9 mouse cellular contexts compared by ENCODE assay signal in the genomic region with DNA sequence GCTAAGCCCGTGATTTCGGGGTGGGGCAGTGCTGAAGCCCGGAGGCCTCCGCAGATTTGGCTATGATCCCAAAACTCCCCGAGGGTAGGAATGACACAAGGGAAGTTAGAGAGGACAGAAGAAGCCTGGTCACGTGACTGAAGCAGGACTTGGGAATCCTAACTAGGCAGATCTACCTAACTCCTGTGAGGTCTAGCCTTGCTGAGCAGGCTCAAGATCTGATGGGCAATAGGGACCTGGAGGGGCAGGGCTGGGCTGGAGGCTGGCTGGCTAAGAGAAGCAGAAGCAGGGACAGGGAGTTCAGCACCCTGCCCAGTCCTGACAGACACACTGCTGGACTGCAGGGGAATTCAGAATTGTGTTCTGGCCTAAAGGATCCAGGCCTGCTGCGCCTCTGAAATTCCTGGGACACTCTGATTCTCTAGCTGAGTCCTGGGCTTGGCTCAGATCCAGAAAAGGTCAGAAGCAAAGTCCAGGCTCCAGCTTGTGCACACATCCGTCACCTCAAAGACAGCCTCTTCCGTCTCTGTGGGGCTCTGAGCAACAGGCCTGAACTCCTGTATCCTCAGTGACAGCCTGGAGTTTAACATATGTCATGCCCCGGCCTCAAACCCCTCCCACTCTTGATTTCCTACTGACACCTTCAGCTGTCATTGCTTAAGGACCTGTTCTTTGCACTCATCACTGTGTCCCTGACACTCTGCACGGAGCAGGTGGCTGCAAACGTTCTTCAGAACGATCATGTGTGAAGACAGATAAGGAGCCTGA. TPM values are rescaled to one million over a fixed set of nuclear protein-coding genes. Genes with fewer than 3 reads are reported as not detected.
DNase-seq lines count a peak whose midpoint lies in the region; ATAC-seq lines count a peak whose summit lies in the region.
"Had no signal": no experiment of that assay in that cellular context is flagged by ENCODE, and none has a peak within 500 bp of the region (broad histone marks: within the 10 kb centered on the region; RNA-seq: fewer than 3 reads in every experiment).

No protein-coding gene starts in this region.

- H3K4me3 ChIP-seq in embryonic facial prominence, embryonic 15.5 days (replicated peaks), result no peak overlapping the region
- no peak overlapping the region for H3K4me3 ChIP-seq in hindbrain, embryonic 16.5 days (ENCODE audit: low read length)
- no peak overlapping the region for H3K4me3 ChIP-seq in liver, embryonic 16.5 days (ENCODE audit: low read depth, low read length)
- H3K4me3 ChIP-seq: limb, embryonic 12.5 days had no signal

- H3K9me3 ChIP-seq in embryonic facial prominence, embryonic 15.5 days (replicated peaks), result no peaks in the 10 kb centered on the region
- no peaks in the 10 kb centered on the region for H3K9me3 ChIP-seq in hindbrain, embryonic 16.5 days (ENCODE audit: control insufficient read depth, low read length)
- no peaks in the 10 kb centered on the region for H3K9me3 ChIP-seq in liver, embryonic 16.5 days (replicated peaks; ENCODE audit: control insufficient read depth, low read length)
- H3K9me3 ChIP-seq: limb, embryonic 12.5 days had no signal

- H3K4me1 ChIP-seq in embryonic facial prominence, embryonic 15.5 days, result peaks cover 33% of the 10 kb centered on the region
- H3K4me1 ChIP-seq in hindbrain, embryonic 16.5 days (ENCODE audit: control insufficient read depth, insufficient read depth, low read depth, low read length), result peaks cover 7% of the 10 kb centered on the region
- H3K4me1 ChIP-seq in liver, embryonic 16.5 days (ENCODE audit: control insufficient read depth, low read depth, low read length), result peaks cover 19% of the 10 kb centered on the region

- 45% methylated on average over 13 of the region's 13 CpGs for WGBS in embryonic facial prominence, embryonic 15.5 days
- 43% methylated on average over 13 of the region's 13 CpGs for WGBS in hindbrain, embryonic 16.5 days
- 47% methylated on average over 13 of the region's 13 CpGs for WGBS in liver, embryonic 16.5 days (ENCODE audit: insufficient replicate concordance)

- no peak overlapping the region for H3K4me2 ChIP-seq in embryonic facial prominence, embryonic 15.5 days (replicated peaks)
- no peak overlapping the region for H3K4me2 ChIP-seq in hindbrain, embryonic 16.5 days (ENCODE audit: low read length)
- no peak overlapping the region for H3K4me2 ChIP-seq in liver, embryonic 16.5 days (ENCODE audit: low read depth, low read length)
- H3K4me2 ChIP-seq: limb, embryonic 12.5 days had no signal

- peak; percentile 7; the same call in 1 of the 2 replicates for ATAC-seq in embryonic facial prominence, embryonic 15.5 days (ENCODE audit: insufficient number of reproducible peaks, low FRiP score, low TSS enrichment, low read depth)
- ATAC-seq in hindbrain, embryonic 16.5 days, result 0 out of 2 replicates have a peak, but pooled peaks have one; percentile 18
- peak; percentile 77 for ATAC-seq in liver, embryonic 16.5 days (ENCODE audit: low read depth)
- ATAC-seq in erythroid progenitor cell, adult 5-6 weeks (replicated peaks; ENCODE audit: low FRiP score, poor library complexity, severe bottlenecking), result no peak

- no peak overlapping the region for H3K9ac ChIP-seq in embryonic facial prominence, embryonic 15.5 days
- peak overlapping the region; percentile 11; the same call in 1 of the 2 replicates for H3K9ac ChIP-seq in hindbrain, embryonic 16.5 days (ENCODE audit: low read depth, low read length)
- no peak overlapping the region; the same call in 1 of the 2 replicates for H3K9ac ChIP-seq in liver, embryonic 16.5 days (ENCODE audit: low read depth, low read length)
- H3K9ac ChIP-seq: limb, embryonic 12.5 days had no signal

- peak overlapping the region; percentile 71 for H3K27ac ChIP-seq in embryonic facial prominence, embryonic 15.5 days (replicated peaks)
- H3K27ac ChIP-seq in hindbrain, embryonic 16.5 days (ENCODE audit: low read depth, low read length), result peak overlapping the region; percentile 65
- peak overlapping the region; percentile 87 for H3K27ac ChIP-seq in liver, embryonic 16.5 days (ENCODE audit: low read length)
- H3K27ac ChIP-seq: limb, embryonic 12.5 days had no signal

- H3K27me3 ChIP-seq in embryonic facial prominence, embryonic 15.5 days, result no peaks in the 10 kb centered on the region
- no peaks in the 10 kb centered on the region for H3K27me3 ChIP-seq in hindbrain, embryonic 16.5 days (replicated peaks; ENCODE audit: control insufficient read depth, insufficient read depth, low read length)
- no peaks in the 10 kb centered on the region for H3K27me3 ChIP-seq in liver, embryonic 16.5 days (ENCODE audit: control insufficient read depth, insufficient read depth, low read depth, low read length)
- H3K27me3 ChIP-seq: limb, embryonic 12.5 days had no signal

- peak; percentile 98 for DNase-seq in heart, adult 11 months
- no peak for DNase-seq in heart, postnatal 25 days (ENCODE audit: low spot score)
- no peak for DNase-seq in frontal cortex, postnatal 14 days (ENCODE audit: low spot score in 2 of 2)
- DNase-seq in thymus, postnatal 4 days, result no peak

- intact Hi-C loops in heart, postnatal 25 days (cut with DNase I), result no loop called here

- H3K36me3 ChIP-seq in embryonic facial prominence, embryonic 15.5 days, result peaks cover 86% of the 10 kb centered on the region
- H3K36me3 ChIP-seq in hindbrain, embryonic 16.5 days (ENCODE audit: control insufficient read depth, insufficient read depth, low read length), result peaks cover 32% of the 10 kb centered on the region
- peaks cover 32% of the 10 kb centered on the region for H3K36me3 ChIP-seq in liver, embryonic 16.5 days (ENCODE audit: control insufficient read depth, insufficient read depth)

RNA-seq across cellular contexts. Expression of a gene that starts 9.9 kb away (rescaled TPM):
- total RNA-seq in heart, postnatal 25 days (2021), result 10 to 100 TPM; 15.0 to 17.8 TPM
- polyA plus RNA-seq in embryonic facial prominence, embryonic 15.5 days (2015; fragmentation: Nextera tagmentation; extraction: Ambion mirVana), result 21.2 and 22.7 TPM in 2 replicates
- 5.6 and 7.0 TPM in 2 replicates for polyA plus RNA-seq in hindbrain, embryonic 16.5 days (2015; fragmentation: Nextera tagmentation; extraction: Ambion mirVana)
- polyA plus RNA-seq in liver, embryonic 16.5 days (2015; fragmentation: Nextera tagmentation; extraction: Ambion mirVana), result 0.33 and 1.4 TPM in 2 replicates
- not detected in 2 replicates for total RNA-seq in erythroid progenitor cell, adult 5-6 weeks (2015; ENCODE audit: low replicate concordance)
- not detected in 2 replicates for total RNA-seq in erythroid progenitor cell, adult 5-6 weeks (2017; ENCODE audit: low replicate concordance)

RNA-seq across cellular contexts. Expression of a gene that starts 16.2 kb away (rescaled TPM):
- 100 to 1,000 TPM; 241 to 257 TPM for total RNA-seq in heart, postnatal 25 days (2021)
- 458 and 459 TPM in 2 replicates for polyA plus RNA-seq in embryonic facial prominence, embryonic 15.5 days (2015; fragmentation: Nextera tagmentation; extraction: Ambion mirVana)
- polyA plus RNA-seq in hindbrain, embryonic 16.5 days (2015; fragmentation: Nextera tagmentation; extraction: Ambion mirVana), result 302 and 317 TPM in 2 replicates
- polyA plus RNA-seq in liver, embryonic 16.5 days (2015; fragmentation: Nextera tagmentation; extraction: Ambion mirVana), result 144 and 153 TPM in 2 replicates
- 382 and 420 TPM in 2 replicates for total RNA-seq in erythroid progenitor cell, adult 5-6 weeks (2015; ENCODE audit: low replicate concordance)
- 334 and 357 TPM in 2 replicates for total RNA-seq in erythroid progenitor cell, adult 5-6 weeks (2017; ENCODE audit: low replicate concordance)

RNA-seq across cellular contexts. Expression of a gene that starts 31.5 kb away (rescaled TPM):
- 10 to 100 TPM; 44.6 to 45.8 TPM for total RNA-seq in heart, postnatal 25 days (2021)
- 46.8 and 47.1 TPM in 2 replicates for polyA plus RNA-seq in embryonic facial prominence, embryonic 15.5 days (2015; fragmentation: Nextera tagmentation; extraction: Ambion mirVana)
- 13.5 and 16.9 TPM in 2 replicates for polyA plus RNA-seq in hindbrain, embryonic 16.5 days (2015; fragmentation: Nextera tagmentation; extraction: Ambion mirVana)
- 145 and 166 TPM in 2 replicates for polyA plus RNA-seq in liver, embryonic 16.5 days (2015; fragmentation: Nextera tagmentation; extraction: Ambion mirVana)
- total RNA-seq in erythroid progenitor cell, adult 5-6 weeks (2015; ENCODE audit: low replicate concordance), result 206 and 249 TPM in 2 replicates
- total RNA-seq in erythroid progenitor cell, adult 5-6 weeks (2017; ENCODE audit: low replicate concordance), result 122 and 166 TPM in 2 replicates

RNA-seq across cellular contexts. Expression of a gene that starts 38.3 kb away (rescaled TPM):
- total RNA-seq in heart, postnatal 25 days (2021), result under 1 TPM; 0.45 to 0.62 TPM
- 2.0 TPM in 2 replicates for polyA plus RNA-seq in embryonic facial prominence, embryonic 15.5 days (2015; fragmentation: Nextera tagmentation; extraction: Ambion mirVana)
- 2.7 and 2.9 TPM in 2 replicates for polyA plus RNA-seq in hindbrain, embryonic 16.5 days (2015; fragmentation: Nextera tagmentation; extraction: Ambion mirVana)
- polyA plus RNA-seq in liver, embryonic 16.5 days (2015; fragmentation: Nextera tagmentation; extraction: Ambion mirVana), result 0.89 and 0.96 TPM in 2 replicates
- 4.2 and 8.6 TPM in 2 replicates for total RNA-seq in erythroid progenitor cell, adult 5-6 weeks (2015; ENCODE audit: low replicate concordance)
- 0.64 TPM in 1 of 2 replicates, not detected in the other for total RNA-seq in erythroid progenitor cell, adult 5-6 weeks (2017; ENCODE audit: low replicate concordance)

RNA-seq across cellular contexts. Expression of a gene that starts 40.3 kb away (rescaled TPM):
- 10 to 100 TPM; 14.0 to 18.4 TPM for total RNA-seq in heart, postnatal 25 days (2021)
- 21.5 and 22.8 TPM in 2 replicates for polyA plus RNA-seq in embryonic facial prominence, embryonic 15.5 days (2015; fragmentation: Nextera tagmentation; extraction: Ambion mirVana)
- 17.1 and 22.7 TPM in 2 replicates for polyA plus RNA-seq in hindbrain, embryonic 16.5 days (2015; fragmentation: Nextera tagmentation; extraction: Ambion mirVana)
- polyA plus RNA-seq in liver, embryonic 16.5 days (2015; fragmentation: Nextera tagmentation; extraction: Ambion mirVana), result 10.5 and 14.1 TPM in 2 replicates
- total RNA-seq in erythroid progenitor cell, adult 5-6 weeks (2015; ENCODE audit: low replicate concordance), result 15.5 and 24.5 TPM in 2 replicates
- 12.3 and 17.7 TPM in 2 replicates for total RNA-seq in erythroid progenitor cell, adult 5-6 weeks (2017; ENCODE audit: low replicate concordance)
